Mouse (Mus musculus): ENCODE measurements around the gene Piwil1. TPM values are rescaled to one million over a fixed set of nuclear protein-coding genes. Genes with fewer than 3 reads are reported as not detected.
A peak's percentile ranks its signal among the peaks of the same experiment; 100 is the strongest.

The Piwil1 gene
- polyA plus RNA-seq, 1 experiment from 2014 or later: not detected

DNA sequence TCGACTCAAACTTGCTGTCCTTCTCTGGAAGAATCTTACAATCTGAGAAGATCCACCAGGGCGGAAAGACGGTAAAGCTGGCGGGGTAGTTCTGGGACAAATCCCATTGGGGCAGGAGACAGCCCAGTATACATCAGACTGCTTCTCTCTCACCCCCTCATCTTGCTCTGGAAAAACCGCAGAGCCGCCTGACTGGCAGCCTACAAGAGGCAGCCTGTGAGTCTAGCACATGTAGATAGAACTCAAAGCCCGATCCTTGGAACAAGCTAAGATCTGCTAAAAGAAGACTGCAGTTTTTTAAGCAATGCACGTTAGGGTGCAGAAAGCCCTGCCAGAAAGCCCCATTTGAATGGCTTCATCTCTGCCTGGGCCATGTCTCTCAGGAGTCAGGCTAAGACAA lies 43.9 kb downstream of the Piwil1 start:
- no peak for ATAC-seq (ENCODE audit: low read depth)
- Histone ChIP-seq H3K27me3 (ENCODE audit: control insufficient read depth, insufficient read depth, low read depth, low read length) (no peaks in the 10 kb centered on the region), H3K4me2 (ENCODE audit: low read depth, low read length) (no peak overlapping the region), H3K4me3 (ENCODE audit: low read length) (no peak overlapping the region), H3K9me3 (ENCODE audit: control insufficient read depth, low read length) (no peaks in the 10 kb centered on the region), H3K4me1 (replicated peaks; ENCODE audit: control insufficient read depth, insufficient read depth, low read length) (no peaks in the 10 kb centered on the region), H3K27ac (ENCODE audit: low read length) (no peak overlapping the region), H3K9ac (ENCODE audit: low read length) (no peak overlapping the region), H3K36me3 (ENCODE audit: control insufficient read depth, insufficient read depth, low read length) (no peaks in the 10 kb centered on the region)
- 78% methylated on average over 8 of the region's 8 CpGs for WGBS

DNA sequence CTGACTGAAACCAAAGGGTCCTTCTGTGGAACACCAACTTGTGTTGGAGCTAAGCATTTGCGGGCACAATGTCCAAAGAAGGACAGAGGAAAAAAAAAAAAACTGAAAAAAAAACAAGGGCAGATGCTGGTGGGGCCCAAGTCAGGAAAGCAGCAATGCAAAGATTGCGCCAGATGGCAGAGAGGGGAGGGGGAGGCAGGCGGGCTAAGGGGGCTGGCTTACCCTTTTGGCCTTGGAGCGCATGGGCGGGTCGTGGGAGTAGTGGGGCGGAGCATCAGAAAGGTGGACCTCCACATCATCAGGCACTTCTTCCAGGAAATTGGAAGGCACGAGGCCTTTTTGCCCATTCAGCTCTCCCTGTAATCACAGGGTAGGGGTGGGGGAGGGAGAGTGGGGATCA lies 58.8 kb downstream of the Piwil1 start:
- Histone ChIP-seq H3K9ac (ENCODE audit: low read length) (no peak overlapping the region), H3K27ac (ENCODE audit: low read length) (no peak overlapping the region), H3K4me1 (replicated peaks; ENCODE audit: control insufficient read depth, insufficient read depth, low read length) (no peaks in the 10 kb centered on the region), H3K27me3 (ENCODE audit: control insufficient read depth, insufficient read depth, low read depth, low read length) (no peaks in the 10 kb centered on the region), H3K4me2 (ENCODE audit: low read depth, low read length) (no peak overlapping the region), H3K9me3 (ENCODE audit: control insufficient read depth, low read length) (no peaks in the 10 kb centered on the region), H3K4me3 (ENCODE audit: low read length) (no peak overlapping the region), H3K36me3 (ENCODE audit: control insufficient read depth, insufficient read depth, low read length) (no peaks in the 10 kb centered on the region)
- ATAC-seq (ENCODE audit: low read depth): no peak
- 29% methylated on average over 8 of the region's 8 CpGs for WGBS

DNA sequence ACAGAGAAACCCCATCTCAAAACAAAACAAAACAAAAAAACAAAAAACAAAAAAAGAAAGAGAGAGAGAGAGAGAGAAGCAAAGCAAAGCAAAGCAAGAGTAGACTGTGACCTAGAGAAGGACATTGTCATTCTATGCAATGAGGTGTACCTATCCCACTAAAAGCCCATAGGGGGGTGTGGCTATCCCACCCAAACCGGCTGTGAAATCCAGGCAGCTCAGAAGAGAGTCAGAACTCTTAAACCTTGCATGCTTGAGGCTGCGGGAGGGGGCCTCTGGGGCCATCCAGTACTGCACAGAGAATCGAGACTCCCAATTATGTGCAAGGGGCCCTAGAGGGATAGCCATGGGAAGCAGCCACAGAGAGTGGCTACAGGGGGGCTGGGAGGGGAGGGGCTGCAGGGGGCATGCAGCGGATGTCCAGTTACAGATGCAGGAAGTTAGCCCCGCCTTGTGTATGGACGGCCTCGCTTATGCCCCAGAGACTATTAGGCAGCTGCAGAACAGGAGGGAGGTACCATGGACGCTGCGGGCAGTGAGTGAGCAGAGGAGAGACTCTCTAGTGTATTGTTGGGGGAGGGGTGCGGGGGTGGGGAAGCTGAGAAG lies 66.8 kb downstream of the Piwil1 start:
- 10% methylated on average over 10 of the region's 10 CpGs for WGBS
- ATAC-seq (ENCODE audit: low read depth): peak; percentile 38; the same call in 1 of the 2 replicates
- no peaks in the 10 kb centered on the region; the same call in 1 of the 2 replicates for H3K9me3 ChIP-seq (ENCODE audit: control insufficient read depth, low read length)
- H3K36me3 ChIP-seq (ENCODE audit: control insufficient read depth, insufficient read depth, low read length): no peaks in the 10 kb centered on the region
- no peak overlapping the region for H3K27ac ChIP-seq (ENCODE audit: low read length)
- H3K27me3 ChIP-seq (ENCODE audit: control insufficient read depth, insufficient read depth, low read depth, low read length): no peaks in the 10 kb centered on the region
- H3K4me3 ChIP-seq (ENCODE audit: low read length): no peak overlapping the region
- H3K4me1 ChIP-seq (replicated peaks; ENCODE audit: control insufficient read depth, insufficient read depth, low read length): no peaks in the 10 kb centered on the region
- H3K9ac ChIP-seq (ENCODE audit: low read length): no peak overlapping the region
- H3K4me2 ChIP-seq (ENCODE audit: low read depth, low read length): peak overlapping the region; percentile 16; the same call in 1 of the 2 replicates

DNA sequence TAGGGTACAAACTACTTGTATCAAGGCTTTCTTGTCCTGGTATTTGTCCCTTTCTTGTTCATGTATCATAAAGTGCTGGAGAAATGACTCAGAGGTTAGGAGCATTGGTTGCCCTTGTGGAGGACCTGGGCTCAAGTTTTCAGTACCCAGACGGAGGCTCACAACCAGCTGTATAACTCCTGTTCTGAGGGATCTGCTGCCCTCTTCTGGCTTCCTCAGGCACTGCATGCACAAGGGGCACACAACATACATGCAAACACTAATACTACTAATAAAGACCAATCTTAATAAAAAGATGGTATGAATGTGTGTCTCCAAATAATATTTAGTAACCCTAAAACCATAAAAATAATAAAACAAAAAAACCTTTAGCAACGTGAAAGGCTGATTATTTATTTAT lies 74.1 kb downstream of the Piwil1 start:
- 64% methylated on average over 2 of the region's 2 CpGs for WGBS

DNA sequence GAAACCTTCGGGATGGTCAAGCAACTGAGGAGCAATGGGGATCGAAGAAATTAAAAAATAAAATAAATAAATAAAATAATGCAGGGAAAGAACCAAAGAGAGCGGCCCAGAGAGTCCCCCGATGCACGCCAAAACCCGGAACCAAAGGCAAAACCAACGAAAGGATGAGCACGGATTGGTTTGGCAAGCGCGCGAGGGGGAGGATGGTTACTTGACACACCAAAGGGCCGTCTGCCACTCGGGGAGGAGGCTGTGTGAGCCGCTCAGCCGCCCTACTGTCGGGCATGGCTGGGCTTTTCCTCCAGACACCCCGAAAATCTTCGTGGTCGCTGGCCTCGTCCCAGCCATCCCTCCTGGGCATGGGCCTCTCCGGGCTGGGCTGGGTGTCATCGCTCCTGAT lies 79.3 kb downstream of the Piwil1 start:
- WGBS: 70% methylated on average over 22 of the region's 22 CpGs
- H3K4me3 ChIP-seq (ENCODE audit: low read length): no peak overlapping the region
- no peaks in the 10 kb centered on the region for H3K4me1 ChIP-seq (replicated peaks; ENCODE audit: control insufficient read depth, insufficient read depth, low read length)
- no peak overlapping the region for H3K9ac ChIP-seq (ENCODE audit: low read length)
- no peaks in the 10 kb centered on the region for H3K27me3 ChIP-seq (ENCODE audit: control insufficient read depth, insufficient read depth, low read depth, low read length)
- no peak for ATAC-seq (ENCODE audit: low read depth)
- H3K27ac ChIP-seq (ENCODE audit: low read length): no peak overlapping the region
- no peaks in the 10 kb centered on the region for H3K9me3 ChIP-seq (ENCODE audit: control insufficient read depth, low read length)
- no peak overlapping the region for H3K4me2 ChIP-seq (ENCODE audit: low read depth, low read length)
- H3K36me3 ChIP-seq (ENCODE audit: control insufficient read depth, insufficient read depth, low read length): no peaks in the 10 kb centered on the region

More for the DNA sequence above, 74.1 kb downstream of the Piwil1 start:
- no peak overlapping the region for H3K4me3 ChIP-seq (ENCODE audit: low read length)
- no peaks in the 10 kb centered on the region for H3K36me3 ChIP-seq (ENCODE audit: control insufficient read depth, insufficient read depth, low read length)
- no peak overlapping the region for H3K9ac ChIP-seq (ENCODE audit: low read length)
- no peaks in the 10 kb centered on the region; the same call in 1 of the 2 replicates for H3K9me3 ChIP-seq (ENCODE audit: control insufficient read depth, low read length)
- H3K27me3 ChIP-seq (ENCODE audit: control insufficient read depth, insufficient read depth, low read depth, low read length): no peaks in the 10 kb centered on the region
- no peak overlapping the region for H3K27ac ChIP-seq (ENCODE audit: low read length)
- no peak for ATAC-seq (ENCODE audit: low read depth)
- H3K4me1 ChIP-seq (replicated peaks; ENCODE audit: control insufficient read depth, insufficient read depth, low read length): no peaks in the 10 kb centered on the region
- no peak overlapping the region for H3K4me2 ChIP-seq (ENCODE audit: low read depth, low read length)

DNA sequence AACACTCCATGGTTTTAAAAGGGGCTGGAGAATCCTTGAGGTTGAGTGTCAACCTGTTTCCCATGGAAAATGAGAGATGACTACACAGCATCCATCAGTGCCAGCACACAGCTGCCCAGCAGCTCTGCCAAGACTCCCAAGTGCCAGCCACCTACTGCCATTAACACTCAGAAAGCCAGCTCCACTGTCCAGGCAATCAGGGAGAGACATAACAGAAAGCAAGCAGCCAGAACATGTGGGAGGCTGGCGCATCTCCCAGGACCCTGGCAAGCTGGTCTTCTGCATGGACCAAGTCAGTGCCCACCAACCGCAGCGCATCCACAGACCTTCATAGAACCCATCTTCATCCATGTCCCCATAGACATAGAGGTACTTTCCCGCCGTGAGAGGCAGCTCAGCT lies 98.3 kb downstream of the Piwil1 start:
- Histone ChIP-seq H3K9me3 (ENCODE audit: control insufficient read depth, low read length) (no peaks in the 10 kb centered on the region), H3K4me2 (ENCODE audit: low read depth, low read length) (no peak overlapping the region), H3K36me3 (ENCODE audit: control insufficient read depth, insufficient read depth, low read length) (no peaks in the 10 kb centered on the region), H3K4me3 (ENCODE audit: low read length) (no peak overlapping the region), H3K4me1 (replicated peaks; ENCODE audit: control insufficient read depth, insufficient read depth, low read length) (no peaks in the 10 kb centered on the region), H3K27me3 (ENCODE audit: control insufficient read depth, insufficient read depth, low read depth, low read length) (no peaks in the 10 kb centered on the region), H3K9ac (ENCODE audit: low read length) (no peak overlapping the region), H3K27ac (ENCODE audit: low read length) (no peak overlapping the region)
- ATAC-seq (ENCODE audit: low read depth): no peak
- 89% methylated on average over 5 of the region's 5 CpGs for WGBS

Other genes starting within 250 kb of the Piwil1 start
- gene Fzd10, start 101.7 kb upstream of the Piwil1 start, polyA plus RNA-seq (2015; fragmentation: Nextera tagmentation; extraction: Ambion mirVana): 0.79 and 0.82 TPM in 2 replicates